Comparison of ENCODE assay signal across 8 mouse cellular contexts in genomic region chr7:56018972-56019929, GRCm38 (mm10). TPM values are rescaled to one million over a fixed set of nuclear protein-coding genes. Genes with fewer than 3 reads are reported as not detected.
DNase-seq lines count a peak whose midpoint lies in the region; ATAC-seq and TF ChIP-seq lines count a peak whose summit lies in the region.

No protein-coding gene starts in this region.

- peaks cover 15% of the 10 kb centered on the region for H3K9me3 ChIP-seq in E14TG2a.4 (ENCODE audit: low read length)
- H3K9me3 ChIP-seq in forebrain, embryonic 10.5 days, result no peaks in the 10 kb centered on the region
- no peaks in the 10 kb centered on the region for H3K9me3 ChIP-seq in heart, embryonic 14.5 days (ENCODE audit: control insufficient read depth, low read length)
- H3K9me3 ChIP-seq in liver, embryonic 13.5 days (replicated peaks), result no peaks in the 10 kb centered on the region
- no peaks in the 10 kb centered on the region for H3K9me3 ChIP-seq in stomach, embryonic 15.5 days

- H3K27me3 ChIP-seq in E14TG2a.4 (ENCODE audit: insufficient read depth, low read length), result no peaks in the 10 kb centered on the region; the same call in 1 of the 2 replicates
- H3K27me3 ChIP-seq in forebrain, embryonic 10.5 days (ENCODE audit: poor library complexity, severe bottlenecking), result 0 out of 2 replicates have a peak, but pooled peaks cover 9% of the 10 kb centered on the region
- no peaks in the 10 kb centered on the region for H3K27me3 ChIP-seq in heart, embryonic 14.5 days (ENCODE audit: control insufficient read depth, insufficient read depth, low read length)
- H3K27me3 ChIP-seq in liver, embryonic 13.5 days, result no peaks in the 10 kb centered on the region
- H3K27me3 ChIP-seq in stomach, embryonic 15.5 days (replicated peaks), result no peaks in the 10 kb centered on the region

- H3K4me1 ChIP-seq in E14TG2a.4 (replicated peaks; ENCODE audit: low read depth, low read length), result peaks cover 7% of the 10 kb centered on the region; the same call in 1 of the 2 replicates
- H3K4me1 ChIP-seq in forebrain, embryonic 10.5 days, result peaks cover 13% of the 10 kb centered on the region
- H3K4me1 ChIP-seq in heart, embryonic 14.5 days (ENCODE audit: control insufficient read depth in 2 of 2, insufficient read depth in 2 of 2, low read length in 2 of 2), result peaks cover 2 to 6% of the 10 kb centered on the region in 2 experiments; a peak in 1 of 4 replicates
- peaks cover 69% of the 10 kb centered on the region for H3K4me1 ChIP-seq in liver, embryonic 13.5 days (replicated peaks)
- peaks cover 4% of the 10 kb centered on the region; the same call in 1 of the 2 replicates for H3K4me1 ChIP-seq in stomach, embryonic 15.5 days

- under 1% methylated on average over 61 of the region's 71 CpGs for WGBS in forebrain, embryonic 10.5 days
- under 1% methylated on average over 66 of the region's 71 CpGs for WGBS in heart, embryonic 14.5 days
- under 1% methylated on average over 71 of the region's 71 CpGs for WGBS in liver, embryonic 13.5 days (ENCODE audit: insufficient replicate concordance)
- WGBS in stomach, embryonic 15.5 days, result under 1% methylated on average over 45 of the region's 71 CpGs

- no peaks in the 10 kb centered on the region for H3K36me3 ChIP-seq in E14TG2a.4 (ENCODE audit: insufficient read depth, low read length)
- H3K36me3 ChIP-seq in forebrain, embryonic 10.5 days (replicated peaks), result no peaks in the 10 kb centered on the region
- H3K36me3 ChIP-seq in heart, embryonic 14.5 days (ENCODE audit: control insufficient read depth, insufficient read depth, low read length), result no peaks in the 10 kb centered on the region
- H3K36me3 ChIP-seq in liver, embryonic 13.5 days, result no peaks in the 10 kb centered on the region
- no peaks in the 10 kb centered on the region for H3K36me3 ChIP-seq in stomach, embryonic 15.5 days

- peak overlapping the region; percentile 92 for H3K4me3 ChIP-seq in E14TG2a.4 (replicated peaks; ENCODE audit: low read length)
- peak overlapping the region; percentile 76 for H3K4me3 ChIP-seq in forebrain, embryonic 10.5 days
- peak overlapping the region; percentile 80 to 86 for H3K4me3 ChIP-seq in heart, embryonic 14.5 days (ENCODE audit: control insufficient read depth in 1 of 2, insufficient read depth in 1 of 2, low read depth in 1 of 2, low read length in 2 of 2)
- H3K4me3 ChIP-seq in liver, embryonic 13.5 days (replicated peaks), result peak overlapping the region; percentile 86
- H3K4me3 ChIP-seq in stomach, embryonic 15.5 days (replicated peaks), result peak overlapping the region; percentile 77

- peak; percentile 86 for ATAC-seq in heart, embryonic 14.5 days (ENCODE audit: insufficient number of reproducible peaks, insufficient read depth, low FRiP score, low read depth)
- ATAC-seq in liver, embryonic 13.5 days (ENCODE audit: low read depth), result peak; percentile 76
- ATAC-seq in stomach, embryonic 15.5 days (ENCODE audit: insufficient read depth, low FRiP score, low read depth), result peak; percentile 85

- peak; percentile 68 for DNase-seq in c-Kit-negative CD71-positive TER-119-positive erythroid progenitor cells, embryonic 14.5 days (ENCODE audit: low read depth, low spot score)
- DNase-seq in forebrain, embryonic 10.5 days (ENCODE audit: extremely low spot score, low spot score), result peak; percentile 74
- peak; percentile 86 for DNase-seq in kidney, postnatal 10 days
- DNase-seq in liver, embryonic 13.5 days, result peak; percentile 70
- peak; percentile 76 for DNase-seq in neural tube, embryonic 10.5 days (ENCODE audit: extremely low spot score, low spot score)

- H3K9ac ChIP-seq in heart, embryonic 14.5 days (ENCODE audit: low read length), result peak overlapping the region; percentile 81
- H3K9ac ChIP-seq in liver, embryonic 13.5 days, result peak overlapping the region; percentile 98
- H3K9ac ChIP-seq in stomach, embryonic 15.5 days, result peak overlapping the region; percentile 63

- no peak for TF ChIP-seq CTCF in E14TG2a.4 (conservative IDR thresholded peaks at IDR 0.05; ENCODE audit: low read length)

- H3K4me2 ChIP-seq in heart, embryonic 14.5 days (ENCODE audit: low read length), result peak overlapping the region; percentile 91
- H3K4me2 ChIP-seq in liver, embryonic 13.5 days, result peak overlapping the region; percentile 90
- H3K4me2 ChIP-seq in stomach, embryonic 15.5 days, result peak overlapping the region; percentile 76

- peak overlapping the region; percentile 90 for H3K27ac ChIP-seq in forebrain, embryonic 10.5 days
- H3K27ac ChIP-seq in heart, embryonic 14.5 days (replicated peaks in 1 of 2; ENCODE audit: control insufficient read depth in 1 of 2, insufficient read depth in 1 of 2, low read depth in 2 of 2, low read length in 2 of 2), result peak overlapping the region in 1 of 2 experiments; percentile 17; a peak in 2 of 4 replicates
- H3K27ac ChIP-seq in liver, embryonic 13.5 days, result peak overlapping the region; percentile 98
- peak overlapping the region; percentile 65 for H3K27ac ChIP-seq in stomach, embryonic 15.5 days

RNA-seq across cellular contexts. Expression of gene Nipa1, which starts 0.5 kb away (rescaled TPM):
- polyA plus RNA-seq in forebrain, embryonic 10.5 days (2016; fragmentation: Nextera tagmentation; extraction: Ambion mirVana), result 6.4 and 6.5 TPM in 2 replicates
- polyA plus RNA-seq in heart, embryonic 14.5 days (2014; fragmentation: Nextera tagmentation; extraction: Ambion mirVana), result 3.6 TPM in 2 replicates
- polyA plus RNA-seq in liver, embryonic 13.5 days (2015; fragmentation: Nextera tagmentation; extraction: Ambion mirVana), result 15.6 and 16.2 TPM in 2 replicates
- polyA plus RNA-seq in stomach, embryonic 15.5 days (2015; fragmentation: Nextera tagmentation; extraction: Ambion mirVana), result 7.6 and 8.8 TPM in 2 replicates

RNA-seq across cellular contexts. Expression of gene Herc2, which starts 30.7 kb away (rescaled TPM):
- 19.0 and 19.8 TPM in 2 replicates for polyA plus RNA-seq in forebrain, embryonic 10.5 days (2016; fragmentation: Nextera tagmentation; extraction: Ambion mirVana)
- polyA plus RNA-seq in heart, embryonic 14.5 days (2014; fragmentation: Nextera tagmentation; extraction: Ambion mirVana), result 18.4 and 21.2 TPM in 2 replicates
- polyA plus RNA-seq in liver, embryonic 13.5 days (2015; fragmentation: Nextera tagmentation; extraction: Ambion mirVana), result 15.6 and 15.7 TPM in 2 replicates
- 19.6 and 27.3 TPM in 2 replicates for polyA plus RNA-seq in stomach, embryonic 15.5 days (2015; fragmentation: Nextera tagmentation; extraction: Ambion mirVana)

RNA-seq across cellular contexts. Expression of gene Nipa2, which starts 57.0 kb away (rescaled TPM):
- polyA plus RNA-seq in forebrain, embryonic 10.5 days (2016; fragmentation: Nextera tagmentation; extraction: Ambion mirVana), result 39.5 and 42.9 TPM in 2 replicates
- 46.2 and 53.0 TPM in 2 replicates for polyA plus RNA-seq in heart, embryonic 14.5 days (2014; fragmentation: Nextera tagmentation; extraction: Ambion mirVana)
- 24.9 and 29.3 TPM in 2 replicates for polyA plus RNA-seq in liver, embryonic 13.5 days (2015; fragmentation: Nextera tagmentation; extraction: Ambion mirVana)
- 45.2 and 51.2 TPM in 2 replicates for polyA plus RNA-seq in stomach, embryonic 15.5 days (2015; fragmentation: Nextera tagmentation; extraction: Ambion mirVana)
